Mouse (Mus musculus): ENCODE measurements at regions not wholly inside any gene's neighbourhood (a gene's known extent, or its start where the extent isn't known, plus 50 kb on each side); places are given as distances from the start of the nearest gene placed in this dataset.

GRCm38 (mm10) chr12:99073766-99074165, 153.4 kb downstream of the Ttc8 start:
- H3K4me3 ChIP-seq = no peak overlapping the region
- TF ChIP-seq CTCF (conservative IDR thresholded peaks at IDR 0.05) = no peak
- no peak overlapping the region for H3K27ac ChIP-seq

DNA sequence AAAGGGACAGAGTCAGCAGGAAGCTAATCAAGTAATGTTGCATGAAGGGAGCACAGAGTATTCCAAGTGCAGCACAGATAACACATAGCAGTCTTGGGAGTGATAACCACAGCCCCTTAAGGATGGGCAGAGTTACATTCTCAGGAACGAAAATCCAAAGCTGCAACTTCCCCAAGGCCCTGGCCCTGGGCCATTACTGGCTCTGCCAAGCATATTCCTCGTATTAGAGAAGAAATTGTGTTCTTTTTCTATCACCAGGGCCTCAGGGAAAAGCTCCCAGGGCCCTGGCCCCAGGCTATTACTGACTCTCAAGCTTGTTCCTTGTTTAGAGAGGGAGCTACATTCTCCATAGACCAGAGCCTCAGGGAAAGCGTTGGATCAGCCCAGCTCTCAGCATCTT, 157.0 kb downstream of the Ttc8 start:
- Histone ChIP-seq H3K4me3 (no peak overlapping the region), H3K27ac (no peak overlapping the region)
- no peak for TF ChIP-seq CTCF (conservative IDR thresholded peaks at IDR 0.05)
- no peak for DNase-seq (ENCODE audit: low spot score in 2 of 2)

More at GRCm38 (mm10) chr12:99073766-99074165, 153.4 kb downstream of the Ttc8 start:
- DNase-seq (ENCODE audit: low spot score in 2 of 2) = no peak

- Histone ChIP-seq H3K4me3 (no peak overlapping the region), H3K27ac (no peak overlapping the region)
- TF ChIP-seq CTCF (conservative IDR thresholded peaks at IDR 0.05) = no peak
- no peak for DNase-seq (ENCODE audit: low spot score in 2 of 2)
These were observed 159.5 kb downstream of the Ttc8 start for GRCm38 (mm10) chr12:99079873-99080272.

GRCm38 (mm10) chr12:99083616-99084015, 163.2 kb downstream of the Ttc8 start:
- H3K27ac ChIP-seq = no peak overlapping the region
- no peak for TF ChIP-seq CTCF (conservative IDR thresholded peaks at IDR 0.05)
- no peak overlapping the region for H3K4me3 ChIP-seq
- DNase-seq (ENCODE audit: low spot score in 2 of 2) = no peak

DNA sequence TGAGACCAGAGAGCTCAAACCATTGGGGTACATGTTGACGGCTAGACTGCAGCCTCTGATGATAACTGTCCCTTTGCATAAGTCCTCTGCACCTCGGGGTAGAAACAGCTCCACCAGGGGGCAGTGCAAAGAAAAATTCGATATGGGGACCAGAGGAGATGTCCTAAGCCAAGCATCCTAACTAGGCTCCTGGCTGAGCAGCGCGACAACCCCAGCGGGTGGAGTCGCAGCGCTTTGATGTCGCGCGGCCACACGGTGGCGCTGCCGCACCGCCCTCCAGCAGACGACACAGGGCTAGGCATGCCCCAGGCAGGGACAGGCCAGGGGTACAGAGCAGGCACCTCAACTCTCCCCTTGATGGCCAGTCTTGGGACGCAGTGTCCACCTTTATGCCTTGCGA, 163.8 kb downstream of the Ttc8 start:
- peak; percentile 79 to 88 for DNase-seq (ENCODE audit: low spot score in 2 of 2)
- TF ChIP-seq CTCF (conservative IDR thresholded peaks at IDR 0.05) = peak; percentile 98
- no peak overlapping the region for H3K27ac ChIP-seq
- H3K4me3 ChIP-seq = no peak overlapping the region

GRCm38 (mm10) chr12:99087286-99087685, 166.9 kb downstream of the Ttc8 start:
- DNase-seq (ENCODE audit: low spot score in 2 of 2) = no peak
- TF ChIP-seq CTCF (conservative IDR thresholded peaks at IDR 0.05) = no peak
- no peak overlapping the region for H3K4me3 ChIP-seq
- no peak overlapping the region for H3K27ac ChIP-seq

GRCm38 (mm10) chr12:99091770-99092169, 171.4 kb downstream of the Ttc8 start:
- Histone ChIP-seq H3K27ac (no peak overlapping the region), H3K4me3 (no peak overlapping the region)
- DNase-seq (ENCODE audit: low spot score in 2 of 2) = no peak
- no peak for TF ChIP-seq CTCF (conservative IDR thresholded peaks at IDR 0.05)

GRCm38 (mm10) chr12:99093151-99093550, 172.8 kb downstream of the Ttc8 start:
- Histone ChIP-seq H3K4me3 (no peak overlapping the region), H3K27ac (no peak overlapping the region)
- no peak for TF ChIP-seq CTCF (conservative IDR thresholded peaks at IDR 0.05)
- no peak for DNase-seq (ENCODE audit: low spot score in 2 of 2)

GRCm38 (mm10) chr12:99093989-99094388, 173.6 kb downstream of the Ttc8 start:
- DNase-seq (ENCODE audit: low spot score in 2 of 2) = no peak
- TF ChIP-seq CTCF (conservative IDR thresholded peaks at IDR 0.05) = no peak
- H3K27ac ChIP-seq = no peak overlapping the region
- no peak overlapping the region for H3K4me3 ChIP-seq

DNA sequence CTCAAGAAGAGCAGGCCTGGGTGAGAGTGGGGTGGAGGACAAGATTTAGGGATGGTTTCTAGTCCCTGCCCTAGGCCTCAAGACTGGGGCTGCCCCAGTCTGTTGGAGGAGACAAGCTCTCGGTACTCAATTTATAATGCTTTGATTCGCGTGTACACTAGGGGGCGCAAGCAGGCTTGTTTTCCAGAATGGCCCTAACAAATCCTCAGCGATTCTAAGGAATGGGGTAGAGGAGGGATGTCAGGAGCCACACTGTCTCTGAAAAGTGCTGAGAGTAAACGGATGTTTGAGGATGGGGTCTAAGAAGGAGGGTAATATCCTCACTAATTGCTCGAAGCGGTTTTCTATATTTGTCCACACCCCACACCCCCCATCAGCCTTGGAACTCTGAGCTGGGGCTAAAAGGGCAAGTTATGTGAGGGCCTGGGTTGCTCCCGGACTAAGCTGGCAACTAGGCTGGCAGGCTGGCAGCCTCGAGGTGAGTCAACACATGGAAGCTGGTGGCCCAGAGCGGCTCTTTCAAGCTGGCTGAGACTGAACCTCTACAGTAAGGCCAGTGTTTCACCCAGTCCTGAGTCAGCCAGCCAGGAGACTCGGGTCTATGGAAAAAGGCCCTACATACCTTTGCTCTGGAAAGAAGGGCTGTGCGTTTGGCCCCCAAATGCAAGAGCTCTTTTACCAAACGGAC, 176.7 kb downstream of the Ttc8 start:
- peak; percentile 92 for TF ChIP-seq CTCF (conservative IDR thresholded peaks at IDR 0.05)
- peak; percentile 88 to 94 for DNase-seq (ENCODE audit: low spot score in 2 of 2)

GRCm38 (mm10) chr12:99097618-99098066, 177.3 kb downstream of the Ttc8 start:
- no peak overlapping the region for H3K4me3 ChIP-seq
- H3K27ac ChIP-seq = no peak overlapping the region
- DNase-seq (ENCODE audit: low spot score in 2 of 2) = no peak
- no peak for TF ChIP-seq CTCF (conservative IDR thresholded peaks at IDR 0.05)

More for the DNA sequence above, 176.7 kb downstream of the Ttc8 start:
- Histone ChIP-seq H3K27ac (no peak overlapping the region), H3K4me3 (no peak overlapping the region)

DNA sequence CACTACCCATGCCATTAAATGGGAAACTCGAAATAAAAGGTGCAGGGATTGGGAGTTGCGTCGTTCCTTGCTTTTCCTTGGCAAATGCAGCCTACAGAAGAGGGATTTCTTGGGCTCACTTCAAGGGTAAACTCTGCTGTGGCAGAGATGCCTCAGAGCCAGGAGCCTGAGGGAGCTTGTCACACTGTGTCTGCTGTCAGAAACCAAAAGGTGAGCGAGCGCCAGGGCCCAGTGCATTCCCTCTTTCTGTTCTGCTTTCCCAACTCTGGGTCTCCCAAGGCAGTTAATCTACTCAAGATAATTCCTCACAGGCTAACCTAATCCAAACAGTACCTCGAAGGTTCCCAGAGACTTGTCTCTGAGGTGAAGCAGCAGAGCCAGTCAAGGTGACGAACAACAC, 179.5 kb downstream of the Ttc8 start:
- DNase-seq (ENCODE audit: low spot score in 2 of 2) = no peak
- TF ChIP-seq CTCF (conservative IDR thresholded peaks at IDR 0.05) = no peak
- H3K4me3 ChIP-seq = no peak overlapping the region
- H3K27ac ChIP-seq = no peak overlapping the region

DNA sequence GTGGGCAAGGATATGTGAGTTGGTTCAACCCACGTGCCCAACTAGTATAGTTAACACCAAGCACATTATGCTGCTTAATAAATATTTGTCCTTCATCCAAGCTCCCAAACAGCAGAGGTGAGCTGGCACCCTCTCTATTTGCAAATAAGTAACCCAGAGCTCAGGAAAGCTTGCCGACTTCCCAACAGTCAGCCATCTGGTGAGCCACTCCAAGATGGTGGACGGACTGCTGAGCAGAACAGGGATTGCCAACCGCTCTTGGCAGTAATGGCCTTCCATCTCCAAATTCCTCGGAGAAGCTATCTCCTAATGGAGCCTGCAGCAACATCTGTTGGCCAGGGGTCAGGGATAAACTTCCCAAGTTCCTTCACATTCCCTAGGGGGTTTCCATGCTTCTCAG, 188.2 kb downstream of the Ttc8 start:
- no peak overlapping the region for H3K27ac ChIP-seq
- TF ChIP-seq CTCF (conservative IDR thresholded peaks at IDR 0.05) = no peak
- no peak for DNase-seq (ENCODE audit: low spot score in 2 of 2)
- H3K4me3 ChIP-seq = no peak overlapping the region

GRCm38 (mm10) chr12:99113781-99114180, 193.4 kb downstream of the Ttc8 start:
- DNase-seq (ENCODE audit: low spot score in 2 of 2) = no peak
- no peak for TF ChIP-seq CTCF (conservative IDR thresholded peaks at IDR 0.05)
- Histone ChIP-seq H3K4me3 (no peak overlapping the region), H3K27ac (no peak overlapping the region)

All from layer of hippocampus, adult 2 months (tissue).